Mouse (Mus musculus) testis, adult 2 months (tissue): ENCODE measurements around the gene Prr15.

ENCODE experiments used
- CTCF ChIP-seq: fragments of 200-500 bp; IDR thresholded peaks from 2 replicates; pipeline ENCODE4 v1.5.1; 2012; ENCODE audit warnings: low read depth, mild to moderate bottlenecking, inconsistent platforms, low read length, moderate library complexity; ENCODE audit not compliant: control insufficient read depth, insufficient read depth, insufficient replicate concordance
- POLR2A ChIP-seq: fragments of 200-500 bp; IDR thresholded peaks from 2 replicates; pipeline ENCODE4 v1.6.1; 2012; ENCODE audit warnings: low read depth, mild to moderate bottlenecking, inconsistent platforms, low read length, moderate library complexity; ENCODE audit not compliant: control insufficient read depth

GRCm38 (mm10) chr6:54362526-54363324, 37.1 kb downstream of the Prr15 start:
- TF ChIP-seq CTCF (no peak), POLR2A (no peak)
